Mouse (Mus musculus): ENCODE results near the gene Kif6. TPM values are rescaled to one million over a fixed set of nuclear protein-coding genes. Genes with fewer than 3 reads are reported as not detected.

Kif6 gene
- polyA plus RNA-seq, 1 experiment from 2014 or later = 0.22 TPM

DNA sequence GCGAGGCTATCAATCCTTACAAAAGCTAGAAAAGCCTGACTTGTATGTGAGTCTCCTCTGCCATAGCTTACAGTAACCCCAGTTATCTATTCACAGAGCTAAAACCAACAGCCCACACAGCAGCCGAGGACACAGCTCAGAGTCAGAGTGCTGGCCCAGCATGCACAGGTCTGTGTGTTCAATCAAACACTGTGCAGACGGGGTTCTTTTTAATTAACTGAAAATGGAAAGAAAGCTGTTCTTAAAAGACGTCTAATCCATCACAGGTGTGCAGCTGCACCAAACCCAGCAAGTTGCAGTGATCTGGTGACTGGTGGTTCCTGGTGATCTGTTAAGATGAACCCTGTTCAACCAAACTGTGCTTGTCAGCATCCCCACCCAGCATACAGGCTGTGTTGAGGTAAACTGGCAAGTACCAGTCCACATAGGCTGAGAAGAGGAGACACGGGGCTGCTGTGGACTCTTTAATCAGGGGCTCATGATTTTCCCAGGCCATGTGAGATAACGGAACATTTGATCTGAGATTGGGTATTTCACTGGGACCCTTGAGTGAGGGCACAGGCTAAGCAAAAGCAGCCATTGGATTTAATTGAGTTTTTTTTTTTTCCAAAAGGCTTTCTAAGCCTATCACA lies 193.9 kb downstream of the Kif6 start:
- TF ChIP-seq CTCF (IDR thresholded peaks at IDR 0.05; ENCODE audit: low read depth) = no peak
- no peak for ATAC-seq
- Histone ChIP-seq H3K4me3 (ENCODE audit: low read depth, low read length) (no peak overlapping the region), H3K4me2 (replicated peaks; ENCODE audit: low read depth) (no peak overlapping the region), H3K27ac (ENCODE audit: low read depth, low read length) (no peak overlapping the region), H3K36me3 (ENCODE audit: control insufficient read depth, insufficient read depth) (no peaks in the 10 kb centered on the region), H3K27me3 (replicated peaks; ENCODE audit: control insufficient read depth, insufficient read depth, low read length) (no peaks in the 10 kb centered on the region), H3K9me3 (ENCODE audit: control insufficient read depth) (no peaks in the 10 kb centered on the region), H3K9ac (ENCODE audit: low read depth, low read length) (no peak overlapping the region), H3K4me1 (replicated peaks; ENCODE audit: control insufficient read depth, insufficient read depth, low read length) (no peaks in the 10 kb centered on the region)
- WGBS = 80% methylated on average over 6 of the region's 6 CpGs

GRCm38 (mm10) chr17:49813893-49814640 lies 199.1 kb downstream of the Kif6 start:
- H3K36me3 ChIP-seq (ENCODE audit: control insufficient read depth, insufficient read depth) = no peaks in the 10 kb centered on the region
- no peak overlapping the region for H3K4me3 ChIP-seq (ENCODE audit: low read depth, low read length)
- no peak for TF ChIP-seq CTCF (IDR thresholded peaks at IDR 0.05; ENCODE audit: low read depth)
- no peak for ATAC-seq
- H3K4me2 ChIP-seq (replicated peaks; ENCODE audit: low read depth) = no peak overlapping the region
- no peak overlapping the region for H3K27ac ChIP-seq (ENCODE audit: low read depth, low read length)
- no peak overlapping the region for H3K9ac ChIP-seq (ENCODE audit: low read depth, low read length)
- no peaks in the 10 kb centered on the region for H3K27me3 ChIP-seq (replicated peaks; ENCODE audit: control insufficient read depth, insufficient read depth, low read length)
- no peaks in the 10 kb centered on the region for H3K4me1 ChIP-seq (replicated peaks; ENCODE audit: control insufficient read depth, insufficient read depth, low read length)
- WGBS = 80% methylated on average over 5 of the region's 5 CpGs
- no peaks in the 10 kb centered on the region for H3K9me3 ChIP-seq (ENCODE audit: control insufficient read depth)

DNA sequence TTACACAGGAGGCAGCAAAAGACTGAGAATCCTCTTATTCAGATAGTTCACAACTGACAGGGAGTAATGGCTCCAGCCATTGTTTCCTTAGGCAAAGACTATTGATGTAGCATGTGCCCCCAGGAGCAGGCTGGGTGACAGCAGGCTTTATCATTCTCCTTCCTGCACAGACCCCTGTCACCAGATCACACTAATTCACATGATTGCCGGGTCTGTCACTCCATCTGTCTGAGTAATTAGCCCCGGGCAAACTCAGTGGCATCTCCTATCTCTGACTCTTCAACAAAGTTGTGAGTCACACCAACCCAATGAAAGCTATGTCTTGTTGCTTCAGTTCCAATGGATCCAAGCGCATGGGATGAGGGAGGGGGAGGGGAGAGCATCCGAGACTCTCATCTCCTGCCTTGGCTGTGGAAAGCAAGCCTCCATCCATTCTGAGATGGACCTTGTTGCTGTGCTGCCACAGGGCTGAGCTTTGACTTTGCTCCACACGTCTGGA lies 201.2 kb downstream of the Kif6 start:
- no peaks in the 10 kb centered on the region for H3K9me3 ChIP-seq (ENCODE audit: control insufficient read depth)
- TF ChIP-seq CTCF (IDR thresholded peaks at IDR 0.05; ENCODE audit: low read depth) = no peak
- H3K4me3 ChIP-seq (ENCODE audit: low read depth, low read length) = no peak overlapping the region
- H3K9ac ChIP-seq (ENCODE audit: low read depth, low read length) = no peak overlapping the region
- H3K4me1 ChIP-seq (replicated peaks; ENCODE audit: control insufficient read depth, insufficient read depth, low read length) = no peaks in the 10 kb centered on the region
- no peak for ATAC-seq
- no peak overlapping the region for H3K4me2 ChIP-seq (replicated peaks; ENCODE audit: low read depth)
- H3K27ac ChIP-seq (ENCODE audit: low read depth, low read length) = no peak overlapping the region
- 47% methylated on average over 5 of the region's 5 CpGs for WGBS
- H3K36me3 ChIP-seq (ENCODE audit: control insufficient read depth, insufficient read depth) = no peaks in the 10 kb centered on the region
- no peaks in the 10 kb centered on the region for H3K27me3 ChIP-seq (replicated peaks; ENCODE audit: control insufficient read depth, insufficient read depth, low read length)

DNA sequence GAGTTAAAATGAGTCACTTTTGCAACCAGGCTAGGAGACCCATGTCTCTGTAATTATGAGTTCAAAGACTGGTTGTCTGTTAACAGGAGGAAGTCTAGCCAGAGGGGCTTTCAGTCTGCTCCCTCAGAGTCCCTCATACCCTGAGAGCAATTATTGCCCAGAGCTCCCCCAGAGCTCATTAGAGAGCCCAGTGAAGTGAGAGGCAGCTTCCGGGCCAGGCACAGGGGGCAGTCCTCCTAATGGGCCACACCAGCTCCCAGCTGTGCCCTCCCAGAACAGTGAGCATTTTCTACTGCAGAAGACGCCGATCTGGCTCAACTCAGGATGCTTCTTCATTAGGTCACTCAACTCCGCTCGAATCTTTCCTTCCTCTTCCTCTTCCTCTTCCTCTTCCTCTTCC lies 201.8 kb downstream of the Kif6 start:
- WGBS = 68% methylated on average over 5 of the region's 5 CpGs

DNA sequence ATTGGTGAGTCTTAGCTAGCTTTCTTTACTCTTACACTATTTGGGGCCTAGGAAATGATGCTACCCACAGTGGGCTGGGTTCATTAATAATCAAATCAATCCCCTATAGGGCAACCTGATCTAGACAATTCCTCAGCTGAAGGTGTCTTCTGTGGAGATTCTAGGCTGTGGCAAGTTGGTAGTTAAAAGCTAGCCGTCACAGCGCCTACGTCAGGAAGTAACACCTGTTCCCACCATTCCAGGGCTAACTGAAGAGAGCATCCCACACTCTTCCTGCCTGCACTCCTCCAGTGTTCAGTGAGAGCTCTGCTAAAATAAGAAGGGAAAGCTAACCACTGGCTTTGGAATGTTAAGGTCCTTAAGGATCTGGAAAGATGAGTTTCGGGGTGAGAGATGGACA lies 205.3 kb downstream of the Kif6 start:
- Histone ChIP-seq H3K27ac (ENCODE audit: low read depth, low read length) (no peak overlapping the region), H3K4me2 (replicated peaks; ENCODE audit: low read depth) (no peak overlapping the region), H3K27me3 (replicated peaks; ENCODE audit: control insufficient read depth, insufficient read depth, low read length) (no peaks in the 10 kb centered on the region), H3K9me3 (ENCODE audit: control insufficient read depth) (no peaks in the 10 kb centered on the region), H3K4me3 (ENCODE audit: low read depth, low read length) (no peak overlapping the region), H3K9ac (ENCODE audit: low read depth, low read length) (no peak overlapping the region), H3K36me3 (ENCODE audit: control insufficient read depth, insufficient read depth) (no peaks in the 10 kb centered on the region), H3K4me1 (replicated peaks; ENCODE audit: control insufficient read depth, insufficient read depth, low read length) (no peaks in the 10 kb centered on the region)
- no peak for TF ChIP-seq CTCF (IDR thresholded peaks at IDR 0.05; ENCODE audit: low read depth)
- 90% methylated on average over 4 of the region's 4 CpGs for WGBS
- ATAC-seq = no peak

More for the DNA sequence above, 201.8 kb downstream of the Kif6 start:
- no peak overlapping the region for H3K27ac ChIP-seq (ENCODE audit: low read depth, low read length)
- H3K9ac ChIP-seq (ENCODE audit: low read depth, low read length) = no peak overlapping the region
- H3K4me2 ChIP-seq (replicated peaks; ENCODE audit: low read depth) = no peak overlapping the region
- no peak overlapping the region for H3K4me3 ChIP-seq (ENCODE audit: low read depth, low read length)
- H3K4me1 ChIP-seq (replicated peaks; ENCODE audit: control insufficient read depth, insufficient read depth, low read length) = no peaks in the 10 kb centered on the region
- TF ChIP-seq CTCF (IDR thresholded peaks at IDR 0.05; ENCODE audit: low read depth) = no peak
- no peaks in the 10 kb centered on the region for H3K27me3 ChIP-seq (replicated peaks; ENCODE audit: control insufficient read depth, insufficient read depth, low read length)
- H3K9me3 ChIP-seq (ENCODE audit: control insufficient read depth) = no peaks in the 10 kb centered on the region
- ATAC-seq = no peak
- H3K36me3 ChIP-seq (ENCODE audit: control insufficient read depth, insufficient read depth) = no peaks in the 10 kb centered on the region

- no peak overlapping the region for H3K4me2 ChIP-seq (replicated peaks; ENCODE audit: low read depth)
Measured at GRCm38 (mm10) chr17:49824142-49824840, 209.4 kb downstream of the Kif6 start.

More at GRCm38 (mm10) chr17:49824142-49824840, 209.4 kb downstream of the Kif6 start:
- no peak overlapping the region for H3K9ac ChIP-seq (ENCODE audit: low read depth, low read length)
- no peaks in the 10 kb centered on the region for H3K4me1 ChIP-seq (replicated peaks; ENCODE audit: control insufficient read depth, insufficient read depth, low read length)
- 49% methylated on average over 6 of the region's 6 CpGs for WGBS
- no peak overlapping the region for H3K4me3 ChIP-seq (ENCODE audit: low read depth, low read length)
- H3K9me3 ChIP-seq (ENCODE audit: control insufficient read depth) = no peaks in the 10 kb centered on the region
- no peak for TF ChIP-seq CTCF (IDR thresholded peaks at IDR 0.05; ENCODE audit: low read depth)
- ATAC-seq = no peak
- H3K27ac ChIP-seq (ENCODE audit: low read depth, low read length) = no peak overlapping the region
- H3K36me3 ChIP-seq (ENCODE audit: control insufficient read depth, insufficient read depth) = no peaks in the 10 kb centered on the region
- no peaks in the 10 kb centered on the region for H3K27me3 ChIP-seq (replicated peaks; ENCODE audit: control insufficient read depth, insufficient read depth, low read length)
